ENCODE assay signal across 13 mouse cellular contexts in genomic region chr17:64548536-64548935, GRCm38 (mm10). TPM values are rescaled to one million over a fixed set of nuclear protein-coding genes. Genes with fewer than 3 reads are reported as not detected.
DNase-seq lines count a peak whose midpoint lies in the region; ATAC-seq lines count a peak whose summit lies in the region.
"Had no signal": no experiment of that assay in that cellular context is flagged by ENCODE, and none has a peak within 500 bp of the region (broad histone marks: within the 10 kb centered on the region; RNA-seq: fewer than 3 reads in every experiment).

No protein-coding gene starts in this region.

- H3K4me2 ChIP-seq in forebrain, embryonic 16.5 days (ENCODE audit: low read length), result no peak overlapping the region
- H3K4me2 ChIP-seq in limb, embryonic 15.5 days, result no peak overlapping the region
- no peak overlapping the region for H3K4me2 ChIP-seq in kidney, embryonic 14.5 days (replicated peaks; ENCODE audit: low read depth, low read length)
- H3K4me2 ChIP-seq: embryonic facial prominence, embryonic 13.5 days; kidney, embryonic 15.5 days; liver, embryonic 15.5 days had no signal

- H3K36me3 ChIP-seq in forebrain, embryonic 16.5 days (ENCODE audit: control insufficient read depth, insufficient read depth), result no peaks in the 10 kb centered on the region
- no peaks in the 10 kb centered on the region for H3K36me3 ChIP-seq in limb, embryonic 15.5 days
- no peaks in the 10 kb centered on the region for H3K36me3 ChIP-seq in kidney, embryonic 14.5 days (ENCODE audit: control insufficient read depth, insufficient read depth, low read length)
- H3K36me3 ChIP-seq: embryonic facial prominence, embryonic 13.5 days; G1E; kidney, embryonic 15.5 days; liver, embryonic 15.5 days had no signal

- 18% methylated on average over 7 of the region's 7 CpGs for WGBS in forebrain, embryonic 16.5 days
- 46% methylated on average over 7 of the region's 7 CpGs for WGBS in limb, embryonic 15.5 days
- WGBS in kidney, embryonic 14.5 days, result 62% methylated on average over 7 of the region's 7 CpGs

- peaks cover 10% of the 10 kb centered on the region for H3K4me1 ChIP-seq in forebrain, embryonic 16.5 days (replicated peaks; ENCODE audit: control insufficient read depth, insufficient read depth, low read length)
- 0 out of 2 replicates have a peak, but pooled peaks cover 2% of the 10 kb centered on the region for H3K4me1 ChIP-seq in limb, embryonic 15.5 days
- H3K4me1 ChIP-seq in kidney, embryonic 14.5 days (ENCODE audit: control insufficient read depth, insufficient read depth, low read length), result no peaks in the 10 kb centered on the region
- H3K4me1 ChIP-seq: embryonic facial prominence, embryonic 13.5 days; kidney, embryonic 15.5 days; liver, embryonic 15.5 days had no signal

- H3K27ac ChIP-seq in forebrain, embryonic 16.5 days (ENCODE audit: low read length), result no peak overlapping the region; the same call in 1 of the 2 replicates
- peak overlapping the region; percentile 47; the same call in 1 of the 2 replicates for H3K27ac ChIP-seq in limb, embryonic 15.5 days
- no peak overlapping the region for H3K27ac ChIP-seq in kidney, embryonic 14.5 days (ENCODE audit: low read depth, low read length)
- H3K27ac ChIP-seq: embryonic facial prominence, embryonic 13.5 days; kidney, embryonic 15.5 days; left cerebral cortex, adult 2 months; liver, embryonic 15.5 days had no signal

- no peak overlapping the region for H3K9ac ChIP-seq in forebrain, embryonic 16.5 days (replicated peaks; ENCODE audit: low read depth, low read length)
- H3K9ac ChIP-seq in limb, embryonic 15.5 days, result no peak overlapping the region
- no peak overlapping the region for H3K9ac ChIP-seq in kidney, embryonic 14.5 days (ENCODE audit: low read depth, low read length)
- H3K9ac ChIP-seq: embryonic facial prominence, embryonic 13.5 days; kidney, embryonic 15.5 days; liver, embryonic 15.5 days had no signal

- H3K27me3 ChIP-seq in forebrain, embryonic 16.5 days (replicated peaks; ENCODE audit: control insufficient read depth, insufficient read depth, low read length), result no peaks in the 10 kb centered on the region
- no peaks in the 10 kb centered on the region for H3K27me3 ChIP-seq in limb, embryonic 15.5 days
- no peaks in the 10 kb centered on the region for H3K27me3 ChIP-seq in kidney, embryonic 14.5 days (ENCODE audit: control insufficient read depth, insufficient read depth, low read length)
- H3K27me3 ChIP-seq: embryonic facial prominence, embryonic 13.5 days; kidney, embryonic 15.5 days; liver, embryonic 15.5 days had no signal

- peak; percentile 96 for ATAC-seq in forebrain, embryonic 16.5 days
- ATAC-seq in limb, embryonic 15.5 days (ENCODE audit: insufficient number of reproducible peaks, low FRiP score, low TSS enrichment, low read depth), result peak; percentile 69; the same call in 1 of the 2 replicates
- no peak for ATAC-seq in kidney, embryonic 14.5 days (ENCODE audit: low FRiP score, low TSS enrichment)

- no peak overlapping the region for H3K4me3 ChIP-seq in forebrain, embryonic 16.5 days (replicated peaks; ENCODE audit: low read length)
- no peak overlapping the region for H3K4me3 ChIP-seq in limb, embryonic 15.5 days
- H3K4me3 ChIP-seq in kidney, embryonic 14.5 days (ENCODE audit: low read length), result no peak overlapping the region
- H3K4me3 ChIP-seq: embryonic facial prominence, embryonic 13.5 days; kidney, embryonic 15.5 days; left cerebral cortex, adult 2 months; liver, embryonic 15.5 days had no signal

- H3K9me3 ChIP-seq in forebrain, embryonic 16.5 days (ENCODE audit: control insufficient read depth, low read length), result no peaks in the 10 kb centered on the region
- H3K9me3 ChIP-seq in limb, embryonic 15.5 days, result no peaks in the 10 kb centered on the region
- H3K9me3 ChIP-seq in kidney, embryonic 14.5 days (ENCODE audit: control insufficient read depth, low read length), result no peaks in the 10 kb centered on the region
- H3K9me3 ChIP-seq: embryonic facial prominence, embryonic 13.5 days; kidney, embryonic 15.5 days; liver, embryonic 15.5 days had no signal

- peak; percentile 4 for DNase-seq in cerebellum, adult 11 months
- DNase-seq in cerebellum, adult 9-10 months, result no peak
- peak; percentile 4 for DNase-seq in layer of hippocampus, adult 9-10 months (ENCODE audit: low spot score)
- DNase-seq in layer of hippocampus, adult 11-12 months (ENCODE audit: low spot score), result no peak
- no peak for DNase-seq in frontal cortex, postnatal 25 days (ENCODE audit: low spot score in 2 of 2)

RNA-seq across cellular contexts. Expression of gene Man2a1, which starts 52.0 kb away (rescaled TPM):
- polyA plus RNA-seq in forebrain, embryonic 16.5 days (2015; fragmentation: Nextera tagmentation; extraction: Ambion mirVana), result 3.9 and 4.4 TPM in 2 replicates
- polyA plus RNA-seq in limb, embryonic 15.5 days (2015; fragmentation: Nextera tagmentation; extraction: Ambion mirVana), result 13.0 and 15.6 TPM in 2 replicates
- polyA plus RNA-seq in kidney, embryonic 14.5 days (2014; fragmentation: Nextera tagmentation; extraction: Ambion mirVana), result 9.8 and 12.5 TPM in 2 replicates
- polyA plus RNA-seq: G1E had no signal

Comparison
In these comparisons a context has a peak if more than half of its experiments do, and no peak if none do; other contexts are left out.
1. DNase-seq: peak in cerebellum, adult 11 months (single experiment) and layer of hippocampus, adult 9-10 months (single experiment); none in cerebellum, adult 9-10 months (single experiment), layer of hippocampus, adult 11-12 months (single experiment) and frontal cortex, postnatal 25 days (0 of 2).